Mouse (Mus musculus) natural killer cell, adult 2 months (primary cell): ENCODE results near the gene 3830406C13Rik.
A peak's percentile ranks its signal among the peaks of the same experiment; 100 is the strongest.
"Not testable (repeated sequence)": the region's sequence is repeated elsewhere in the genome, so short reads cannot be mapped to it uniquely, and the experiment has no call there.

Source experiments
- DNase-seq, 2 experiments: peaks; one replicate each; pipeline ENCODE4 v3.0.0; 2022; ENCODE audit warnings: low spot score in 2 of 2

Gene 3830406C13Rik

DNA sequence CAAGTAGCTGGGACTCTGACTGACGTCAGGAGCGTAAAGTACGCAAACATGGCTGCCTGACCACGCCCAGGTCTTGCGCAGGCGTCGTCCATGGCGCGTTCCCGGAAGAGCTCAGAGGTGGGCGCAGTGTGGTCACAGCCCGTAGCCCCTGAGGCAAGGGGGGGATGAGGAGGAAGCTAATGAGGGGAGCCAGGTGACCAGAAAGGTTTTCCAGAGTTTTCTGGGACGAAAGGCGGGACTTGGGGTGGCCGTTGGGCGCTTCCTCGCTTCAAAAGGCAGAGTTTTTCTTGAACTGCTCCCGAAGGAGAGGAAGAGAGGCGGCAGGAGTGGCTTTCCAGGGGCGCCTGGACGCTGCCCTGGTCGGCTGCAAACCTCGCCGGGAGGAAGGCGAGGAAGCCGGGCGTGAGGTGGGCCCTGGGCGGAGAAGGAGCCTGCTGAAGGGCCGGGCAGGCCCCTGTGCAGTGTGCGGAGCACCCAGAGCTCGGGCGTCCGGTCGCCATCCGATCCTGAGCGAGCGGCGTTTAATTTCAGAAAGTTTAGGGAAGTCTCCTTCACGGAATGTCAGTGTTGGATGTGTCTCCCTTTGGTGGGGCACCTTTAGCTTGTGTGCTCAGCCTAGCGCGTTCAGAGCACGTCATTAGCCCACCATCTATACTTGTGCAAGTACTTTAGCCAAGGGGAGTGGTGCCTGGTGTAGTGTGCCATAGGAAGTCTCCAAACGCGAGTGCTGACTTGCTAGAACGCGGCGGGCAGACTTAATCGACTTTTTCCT lies at the start of gene 3830406C13Rik:
Gene 3830406C13Rik (plus strand): TSS at position 33 of the 772 bp plus-strand sequence.
- DNase-seq, result peak; percentile 61 to 74

DNA sequence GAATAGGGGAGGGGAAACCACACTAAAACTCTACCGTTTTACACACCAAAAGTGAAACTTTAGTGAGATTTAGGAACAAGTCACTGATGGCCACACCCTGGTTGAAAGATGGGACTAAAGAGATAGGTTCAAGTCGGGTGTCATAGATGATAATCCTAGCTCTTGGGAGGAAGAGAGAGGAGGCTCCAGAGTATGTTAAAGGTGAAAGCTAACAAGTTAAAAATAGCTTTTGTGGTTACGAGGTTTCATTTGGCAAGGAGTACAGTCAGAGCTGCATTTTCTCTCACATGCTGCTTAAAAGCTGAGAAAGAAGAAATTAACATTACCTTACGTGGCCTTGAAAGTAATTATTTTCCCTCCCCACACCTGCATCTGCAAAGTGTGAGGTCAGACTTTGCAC lies 40.2 kb upstream of the 3830406C13Rik start:
- DNase-seq, result no peak

DNA sequence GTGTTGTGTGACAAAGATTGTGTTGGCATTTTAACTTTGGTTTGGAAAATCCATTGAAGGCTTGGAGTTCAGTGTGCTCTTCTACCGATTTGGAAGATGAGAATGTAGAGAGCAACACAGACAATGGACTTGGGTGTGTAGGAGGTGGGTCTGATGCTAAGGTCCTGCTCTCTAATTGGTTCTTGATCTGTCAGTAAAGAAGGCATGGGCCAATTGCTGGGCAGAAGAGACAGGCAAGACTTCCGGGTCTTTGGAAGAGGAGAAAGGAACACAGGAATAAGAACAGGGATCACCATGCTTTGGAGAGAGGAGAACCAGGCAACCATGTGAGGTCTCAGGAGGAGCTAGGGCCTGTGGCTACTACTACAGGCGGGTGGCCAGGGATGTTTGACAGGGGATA lies 7.9 kb upstream of the 3830406C13Rik start:
- DNase-seq, result no peak

DNA sequence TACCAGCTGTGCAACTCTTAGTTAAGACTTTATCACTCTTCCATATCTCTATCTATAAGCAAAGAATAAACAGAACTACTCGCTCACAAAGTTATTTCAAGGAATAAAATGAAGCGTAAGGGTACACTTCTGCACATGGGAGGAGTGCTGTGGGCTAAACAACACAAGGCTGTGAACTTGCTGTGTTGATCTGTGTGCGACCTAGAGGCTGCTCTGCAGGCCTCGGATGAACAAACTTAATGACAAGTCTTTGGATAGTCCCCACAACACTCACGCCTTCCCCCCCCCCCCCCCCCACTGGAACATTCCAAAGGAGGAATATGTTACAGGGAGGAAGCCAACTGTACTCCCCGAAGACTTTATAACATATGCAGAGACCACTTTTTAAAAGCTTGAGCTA lies 332 bp upstream of the 3830406C13Rik start, which contains the start of gene Gm49355:
Gene Gm49355 (plus strand): TSS at position 336 of the 400 bp plus-strand sequence.
- no peak for DNase-seq

DNA sequence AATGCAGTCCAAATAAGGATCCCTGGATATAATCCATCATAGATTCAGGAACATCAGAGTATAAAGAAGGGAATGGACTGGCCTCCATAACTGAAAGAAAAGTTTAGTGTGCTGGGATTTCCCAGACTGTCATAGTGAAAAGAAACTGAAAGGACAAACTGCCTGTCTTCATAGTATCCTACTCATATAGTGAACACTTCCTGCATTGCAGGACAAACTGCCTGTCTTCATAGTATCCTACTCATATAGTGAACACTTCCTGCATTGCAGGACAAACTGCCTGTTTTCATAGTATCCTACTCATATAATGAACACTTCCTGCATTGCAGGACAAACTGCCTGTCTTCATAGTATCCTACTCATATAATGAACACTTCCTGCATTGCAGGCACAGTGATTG lies 5.8 kb downstream of the 3830406C13Rik start:
- DNase-seq, result not testable (repeated sequence)

DNA sequence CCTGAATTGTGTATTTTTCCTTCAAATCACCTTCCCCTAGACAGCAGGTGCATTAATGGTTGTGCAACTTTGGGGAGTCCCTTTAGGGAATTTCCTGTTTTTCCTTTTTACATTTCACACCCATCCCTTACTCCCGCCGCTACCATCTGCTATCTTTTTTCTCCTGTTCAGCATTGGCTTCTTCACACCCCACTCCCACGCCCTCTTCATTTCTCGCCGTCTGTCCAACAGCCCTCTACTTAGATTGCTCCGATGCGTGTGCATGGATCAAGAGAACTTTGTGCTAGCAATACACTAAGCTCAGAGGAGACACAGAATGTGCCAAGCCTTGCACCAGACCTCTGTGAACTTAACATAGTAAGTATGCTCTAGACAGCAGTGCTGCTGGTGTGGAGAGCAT lies 12.4 kb downstream of the 3830406C13Rik start:
- no peak for DNase-seq

DNA sequence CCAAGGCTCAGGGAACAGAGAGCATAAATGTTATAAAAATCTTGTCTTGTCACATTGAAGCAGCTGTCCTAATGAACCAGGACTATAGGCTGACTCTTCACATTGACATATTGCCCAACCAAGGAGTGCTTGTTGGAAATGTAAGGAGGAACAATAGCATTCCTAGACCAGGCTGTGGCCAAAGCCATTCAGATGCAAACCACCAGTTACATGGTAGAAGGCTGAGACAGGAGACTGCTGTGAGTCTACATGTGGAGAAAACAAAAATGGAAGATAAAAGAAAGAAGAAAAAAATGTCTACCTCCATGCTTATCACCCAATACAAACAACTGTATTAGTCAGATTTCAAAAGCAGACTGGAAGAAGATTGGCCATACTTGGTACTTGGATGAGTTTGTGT lies 15.2 kb downstream of the 3830406C13Rik start:
- DNase-seq, result no peak

DNA sequence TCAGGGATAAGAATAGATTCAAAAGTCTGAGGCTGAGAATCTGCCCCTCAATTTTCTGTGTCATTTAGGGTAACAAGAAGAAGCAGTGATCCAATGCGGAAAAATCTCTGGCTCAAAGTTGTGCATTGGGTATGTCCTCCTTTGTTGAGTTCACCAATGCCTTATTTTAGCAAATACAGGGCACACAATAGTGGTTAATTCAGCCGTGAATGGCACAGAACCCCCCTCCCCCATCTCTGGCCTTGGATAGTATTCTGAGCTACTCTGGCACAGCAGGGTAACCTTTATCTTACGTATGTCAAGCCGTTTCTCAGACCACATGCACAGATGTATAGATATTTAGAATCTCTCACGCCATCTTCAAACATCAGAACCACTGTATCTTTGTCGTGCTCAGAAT lies 15.7 kb downstream of the 3830406C13Rik start:
- DNase-seq, result no peak

DNA sequence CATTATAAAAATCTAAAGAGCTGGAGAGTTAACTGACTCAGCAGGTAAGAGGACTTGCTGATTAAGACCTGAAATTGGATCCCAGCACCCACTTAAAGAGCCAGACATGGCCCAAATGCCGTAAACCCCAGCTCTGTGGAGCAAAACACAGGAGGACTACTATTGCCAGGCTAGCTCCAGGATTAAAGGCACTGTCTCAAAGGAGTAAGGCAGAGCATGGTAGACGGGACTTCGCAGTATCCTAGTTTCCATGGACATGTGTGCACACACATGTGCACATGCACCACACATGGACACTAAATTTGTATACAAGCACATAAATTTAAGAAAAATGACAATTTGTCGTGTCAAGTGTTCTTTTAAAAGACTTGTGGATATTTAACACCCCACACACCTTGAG lies 16.3 kb downstream of the 3830406C13Rik start:
- no peak for DNase-seq

DNA sequence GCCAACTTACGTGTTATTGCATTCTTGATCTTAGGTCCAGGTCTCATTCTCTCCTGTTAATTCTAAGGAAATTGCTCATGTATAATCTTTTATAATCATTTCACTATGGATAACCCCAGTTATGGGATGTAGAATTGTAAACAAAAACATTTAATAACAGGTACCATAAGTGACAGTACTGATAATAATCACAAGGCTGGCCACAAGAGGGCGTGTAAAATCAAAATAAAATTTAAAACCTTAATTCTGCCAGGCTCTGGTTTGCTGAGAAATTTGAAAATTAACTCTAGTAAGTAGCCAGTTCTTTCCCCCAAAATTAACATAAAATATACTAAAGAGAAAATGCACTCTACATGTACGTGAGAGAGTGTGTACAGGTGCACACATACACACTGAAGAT lies 16.7 kb downstream of the 3830406C13Rik start:
- DNase-seq, result no peak

DNA sequence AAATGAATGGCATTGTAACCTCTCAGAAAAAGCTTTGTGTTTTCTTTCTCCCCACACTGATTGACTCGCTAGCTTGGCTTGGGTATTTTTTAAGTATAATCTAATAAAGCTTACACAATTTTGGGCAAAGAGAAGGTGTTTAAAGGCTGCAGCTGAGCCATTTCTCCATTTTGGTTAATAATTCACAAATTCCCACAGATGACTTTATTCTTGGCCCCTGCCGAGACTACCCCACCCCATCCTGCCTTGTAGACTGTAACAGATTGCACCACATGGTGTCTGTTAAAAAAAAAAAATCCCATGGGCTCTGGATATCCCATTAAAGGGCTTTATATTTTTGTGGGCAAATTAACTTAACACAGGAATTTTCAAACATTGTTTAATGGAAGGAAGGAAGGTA lies 19.1 kb downstream of the 3830406C13Rik start:
- DNase-seq, result no peak

DNA sequence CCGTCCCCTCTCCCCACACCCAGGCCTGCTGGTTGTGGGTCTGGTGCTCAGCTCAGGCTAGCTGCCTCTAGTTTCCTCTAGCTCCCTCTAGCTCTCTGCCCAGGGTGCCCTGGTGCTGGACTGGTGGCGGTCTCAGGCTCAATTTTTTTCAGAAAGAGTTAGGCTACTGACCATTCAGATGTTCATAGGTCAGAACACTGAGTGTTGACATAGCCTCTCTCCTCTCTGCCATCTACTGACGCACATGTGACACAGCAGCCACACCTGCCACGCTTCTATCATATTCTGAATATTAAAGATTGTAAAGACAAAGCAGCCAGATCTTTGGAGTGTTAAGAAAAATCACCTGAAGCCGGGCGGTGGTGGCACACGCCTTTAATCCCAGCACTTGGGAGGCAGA lies 49.6 kb downstream of the 3830406C13Rik start:
- no peak for DNase-seq

DNA sequence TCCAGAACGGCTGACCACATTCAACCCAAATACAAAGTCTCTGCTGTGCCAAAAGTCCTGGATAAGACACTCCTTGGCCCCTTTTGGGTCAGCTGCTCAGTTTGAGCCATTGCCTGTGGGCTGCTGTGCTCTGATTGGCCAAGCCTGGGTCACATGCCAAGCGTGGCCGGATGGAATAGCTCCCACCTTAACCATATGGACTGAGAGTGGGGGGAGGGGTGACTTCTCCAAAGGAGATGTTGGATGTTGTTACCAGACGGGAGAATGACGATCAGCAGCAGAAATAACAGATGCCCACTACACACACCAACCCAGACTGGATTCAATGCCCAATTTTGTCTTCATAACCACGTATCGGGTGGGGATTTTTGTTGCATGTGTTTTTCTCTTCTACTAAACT lies 51.0 kb downstream of the 3830406C13Rik start:
- DNase-seq, result no peak

DNA sequence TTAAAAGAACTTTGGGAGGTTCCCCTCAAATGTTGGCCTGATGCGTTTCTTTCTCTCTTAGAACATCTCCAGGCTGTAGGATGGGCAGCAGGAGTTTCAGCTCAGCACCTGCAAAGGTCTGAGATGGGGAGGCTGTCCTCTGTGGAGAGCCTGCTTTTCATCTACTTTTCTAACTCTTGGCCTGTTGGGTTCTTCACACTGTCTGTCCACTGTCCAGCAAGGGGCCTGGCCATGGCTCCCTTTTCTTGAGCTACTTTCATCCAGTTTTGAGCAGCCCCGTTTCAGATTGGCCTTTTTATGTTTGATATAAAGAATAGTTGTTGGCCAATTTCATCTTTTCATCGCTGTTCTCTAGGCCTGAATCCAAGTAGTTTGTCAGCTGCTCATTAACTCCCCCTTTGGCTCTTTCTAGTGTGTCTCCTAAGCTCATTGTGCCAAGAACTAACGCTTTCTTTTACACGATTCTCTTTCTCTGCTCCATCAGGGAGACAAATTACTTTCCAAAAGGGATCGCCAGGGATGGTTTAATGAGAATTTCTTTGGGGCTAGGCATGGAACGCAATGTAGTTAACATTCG lies 53.5 kb downstream of the 3830406C13Rik start:
- no peak for DNase-seq

DNA sequence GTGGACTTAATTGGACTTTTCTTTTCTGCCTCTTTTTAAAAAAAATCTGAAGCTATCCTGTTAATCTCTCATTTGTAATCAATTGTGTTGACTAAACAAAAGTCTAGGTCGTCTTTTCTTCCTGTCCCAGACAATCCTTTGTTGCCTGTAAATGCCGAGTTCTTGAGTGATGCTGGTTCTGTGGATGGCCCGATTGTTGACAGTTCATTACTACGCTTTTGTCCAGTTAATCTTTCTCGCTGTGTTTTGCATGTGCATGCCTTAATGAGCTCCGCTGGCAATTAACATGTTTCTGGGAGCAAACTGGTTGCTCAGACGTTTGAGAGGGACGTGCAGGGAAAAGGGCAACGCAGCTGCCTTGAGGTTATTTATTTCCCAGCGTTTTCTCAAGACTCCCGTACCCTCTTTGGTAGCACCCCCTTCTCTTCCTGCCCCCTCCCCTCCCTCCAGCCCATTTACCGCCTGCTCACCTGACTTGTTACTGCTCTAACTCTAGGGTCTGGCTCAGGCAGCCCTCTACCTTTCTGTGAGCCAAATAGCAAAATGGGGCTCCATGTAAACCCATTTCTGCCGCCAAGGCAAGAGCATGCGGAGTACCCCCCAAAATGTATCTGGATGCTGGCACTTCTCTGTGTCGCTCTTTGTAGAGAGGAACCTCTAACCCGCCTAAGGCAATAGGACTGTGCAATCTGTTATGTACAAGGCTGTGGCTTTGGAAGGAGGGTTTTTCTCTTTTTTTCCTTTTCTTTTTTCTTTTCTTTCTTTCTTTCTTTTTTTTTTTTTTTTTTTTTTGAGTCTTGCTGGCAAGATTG lies 54.2 kb downstream of the 3830406C13Rik start:
- no peak for DNase-seq

DNA sequence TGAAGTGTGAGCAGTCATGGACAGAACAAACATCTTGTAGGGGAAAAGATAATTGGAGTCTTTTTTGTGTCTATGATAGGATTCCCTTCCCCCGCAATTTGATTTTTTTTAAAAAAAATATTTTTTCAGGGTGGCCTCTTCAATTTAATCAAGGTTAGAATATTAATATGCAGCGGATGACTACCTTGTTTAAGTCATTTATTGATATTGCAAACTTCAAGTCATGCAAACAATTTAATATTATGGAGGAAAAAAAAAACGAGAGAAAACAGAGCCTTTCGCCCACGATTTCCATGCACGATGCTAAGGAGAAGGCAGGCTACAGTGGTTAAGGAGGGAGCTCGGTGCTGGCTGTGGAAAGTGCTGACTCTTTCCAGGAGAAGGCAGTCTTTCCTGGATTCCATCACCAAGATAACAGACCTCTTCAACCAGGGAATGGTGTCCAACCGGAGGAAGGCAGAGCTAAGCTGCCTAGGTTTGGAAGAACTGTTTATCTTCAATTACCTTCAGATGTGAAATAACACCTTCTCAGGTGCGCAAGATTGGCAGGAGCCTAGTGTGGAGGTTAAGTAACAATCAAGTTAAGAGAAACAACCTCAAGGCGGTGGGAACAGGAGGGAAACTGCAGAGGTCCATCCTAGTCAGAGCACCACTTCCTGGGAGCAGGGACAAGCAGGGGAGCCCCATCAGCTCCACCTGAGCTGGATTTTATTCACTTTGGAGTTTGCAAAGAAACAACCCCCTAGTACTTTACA lies 55.0 kb downstream of the 3830406C13Rik start:
- DNase-seq, result no peak

DNA sequence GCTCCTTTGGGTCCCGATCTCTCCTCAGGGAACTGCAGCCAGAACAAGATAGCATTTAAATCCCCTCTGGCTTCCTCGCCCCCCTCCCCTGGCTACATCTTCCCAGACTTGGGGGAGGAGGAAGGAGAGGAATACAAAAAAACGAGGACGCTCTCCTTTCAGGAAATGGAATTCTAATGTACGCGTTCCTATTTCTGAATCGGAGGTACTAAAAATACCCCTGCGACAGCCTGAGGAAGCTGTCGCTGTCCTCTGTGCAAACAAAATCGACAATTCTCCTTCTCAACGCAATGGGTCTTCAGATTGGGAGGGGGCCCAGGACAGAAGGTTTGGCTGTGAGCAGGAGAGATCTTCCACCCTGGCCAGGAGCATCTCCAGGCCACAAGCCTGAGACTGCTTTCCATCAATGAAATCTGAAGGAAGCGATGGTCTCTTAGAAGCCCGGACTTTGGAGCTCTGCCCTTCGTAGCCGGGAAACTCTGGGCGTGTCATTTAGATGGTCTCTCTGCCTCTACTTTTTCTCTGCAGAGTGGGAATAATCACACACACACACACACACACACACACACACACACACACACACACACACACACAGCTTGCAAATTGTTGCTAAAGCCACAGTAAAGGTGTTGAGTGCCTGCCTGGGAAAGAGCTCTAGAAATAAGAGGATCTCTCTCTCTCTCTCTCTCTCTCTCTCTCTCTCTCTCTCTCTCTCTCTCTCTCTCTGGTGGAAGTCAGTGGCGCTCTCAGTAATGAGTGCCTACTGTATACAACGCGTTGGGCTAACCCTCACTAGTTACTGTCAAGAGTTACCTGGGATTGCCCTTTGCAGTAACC lies 56.5 kb downstream of the 3830406C13Rik start:
- DNase-seq, result no peak

DNA sequence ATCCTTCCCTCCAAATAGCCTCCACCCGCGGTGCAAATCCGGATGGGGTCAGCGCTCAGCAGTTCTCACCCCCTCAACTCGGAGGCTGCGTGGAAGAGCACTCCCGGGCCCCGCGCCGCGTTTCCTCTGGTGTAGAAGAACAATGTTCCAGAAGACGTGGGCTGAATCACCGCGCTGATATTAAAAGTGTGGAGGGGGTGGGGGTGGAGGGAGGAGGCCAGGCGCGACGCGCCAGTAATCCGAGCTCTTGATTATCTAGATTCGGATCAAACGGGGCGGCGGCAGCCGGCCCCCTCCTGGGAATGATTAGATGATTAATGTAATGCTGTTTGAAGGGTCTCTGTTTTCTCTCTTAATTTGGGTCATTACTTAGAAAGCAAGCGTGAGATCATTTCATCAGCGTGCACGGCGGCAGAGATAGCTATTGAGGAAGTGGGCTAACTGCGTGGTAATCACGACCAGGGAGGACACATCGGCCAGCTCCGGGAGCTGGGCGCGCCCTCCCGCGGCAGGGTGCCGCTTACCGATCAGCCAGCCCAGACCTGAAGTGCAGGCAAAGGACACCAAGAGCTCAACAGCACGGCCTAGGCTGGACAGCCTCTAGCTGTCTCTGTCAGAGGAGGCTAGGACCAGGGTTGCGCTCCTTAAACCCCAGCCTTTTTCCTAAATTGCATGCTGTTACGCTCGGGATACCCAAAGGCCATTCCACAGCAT lies 57.3 kb downstream of the 3830406C13Rik start:
- DNase-seq, result no peak

DNA sequence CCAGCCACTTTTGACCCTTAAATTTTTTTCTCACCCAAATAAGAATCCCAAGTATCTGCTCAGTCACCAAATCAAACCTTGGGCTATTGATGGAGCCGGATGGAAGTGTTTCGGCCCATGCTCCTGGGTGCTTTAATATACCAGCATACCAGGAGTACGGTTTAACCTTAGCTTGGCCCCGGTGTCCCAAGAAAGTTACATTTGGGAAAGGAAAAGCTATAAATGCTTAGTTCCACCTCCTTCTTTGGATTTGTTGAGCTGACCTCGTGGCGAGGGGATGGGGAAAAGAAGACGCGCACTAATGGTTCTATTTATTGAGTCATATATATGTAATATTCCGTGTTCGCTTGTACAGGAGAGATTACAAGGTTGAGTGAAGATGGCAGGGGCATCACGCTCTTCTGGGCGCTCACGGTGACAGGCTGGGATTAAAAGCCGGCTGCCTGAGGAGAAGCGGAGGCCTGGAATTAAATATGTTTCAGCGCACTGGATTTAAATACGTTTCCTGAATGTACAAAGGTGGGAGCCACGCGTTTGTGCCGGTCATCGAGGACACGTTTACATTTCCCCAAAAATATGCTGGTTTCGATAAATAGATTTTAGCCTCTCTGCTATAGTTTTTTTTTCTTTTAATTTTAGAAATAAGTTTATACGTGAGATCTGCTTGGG lies 58.0 kb downstream of the 3830406C13Rik start:
- DNase-seq, result no peak
